Mouse (Mus musculus): Measurements from ENCODE around the gene Dnase1l3. TPM values are rescaled to one million over a fixed set of nuclear protein-coding genes. Genes with fewer than 3 reads are reported as not detected.

The Dnase1l3 gene
- total RNA-seq, 4 experiments from 2014 or later: 0.07 TPM; not detected in 3

GRCm38 (mm10) chr14:7978183-7978582, 16.2 kb downstream of the Dnase1l3 start:
- DNase-seq (ENCODE audit: low spot score in 2 of 2): no peak

DNA sequence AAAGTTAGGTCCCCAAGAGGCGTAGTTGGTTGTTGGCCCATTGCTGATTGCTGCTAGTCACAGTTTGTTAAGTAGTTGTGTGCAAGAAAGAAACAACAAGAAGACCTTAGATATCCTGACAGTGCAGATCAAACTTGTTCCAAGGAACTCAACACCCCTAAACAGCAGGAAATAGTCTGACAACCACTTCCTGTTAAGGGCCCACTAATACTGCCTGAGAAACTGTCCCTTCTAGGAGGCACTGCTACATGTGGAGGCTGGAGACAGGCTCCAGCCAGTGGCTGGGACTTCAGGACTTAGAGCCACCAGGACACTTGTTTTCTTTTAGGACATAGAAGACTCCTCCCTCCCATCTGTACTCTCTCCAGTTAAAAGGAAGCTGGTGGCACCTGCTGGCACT, 16.9 kb downstream of the Dnase1l3 start:
- no peak for DNase-seq (ENCODE audit: low spot score in 2 of 2)

DNA sequence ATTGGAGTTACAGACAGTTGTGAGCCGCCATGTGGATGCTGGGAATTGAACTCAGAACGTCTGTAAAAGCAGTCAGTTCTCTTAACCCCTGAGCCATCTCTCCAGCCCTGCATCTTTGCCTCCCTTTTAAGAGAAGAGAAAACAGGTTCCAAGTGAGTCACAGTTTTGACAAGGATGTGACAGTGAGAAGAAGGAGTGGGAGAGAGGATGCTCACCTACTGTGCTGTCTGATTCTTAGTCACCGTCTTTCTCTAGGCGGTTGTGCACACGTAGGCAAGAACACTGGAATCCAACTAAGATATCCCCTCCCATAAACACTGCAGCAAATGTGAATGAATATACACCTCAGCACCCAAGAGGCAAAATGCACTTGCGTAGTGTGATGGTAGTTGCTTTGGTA, 19.2 kb downstream of the Dnase1l3 start:
- DNase-seq (ENCODE audit: low spot score in 2 of 2): no peak

- no peak for DNase-seq (ENCODE audit: low spot score in 2 of 2)
Measured at GRCm38 (mm10) chr14:7974643-7975042, 19.7 kb downstream of the Dnase1l3 start.

GRCm38 (mm10) chr14:7971889-7972493, 22.4 kb downstream of the Dnase1l3 start:
- no peak for DNase-seq (ENCODE audit: low spot score in 2 of 2)

- peak in 1 of 2 experiments; percentile 45 for DNase-seq (ENCODE audit: low spot score in 2 of 2)
Measured at GRCm38 (mm10) chr14:7964219-7964889, 30.0 kb downstream of the Dnase1l3 start.

DNA sequence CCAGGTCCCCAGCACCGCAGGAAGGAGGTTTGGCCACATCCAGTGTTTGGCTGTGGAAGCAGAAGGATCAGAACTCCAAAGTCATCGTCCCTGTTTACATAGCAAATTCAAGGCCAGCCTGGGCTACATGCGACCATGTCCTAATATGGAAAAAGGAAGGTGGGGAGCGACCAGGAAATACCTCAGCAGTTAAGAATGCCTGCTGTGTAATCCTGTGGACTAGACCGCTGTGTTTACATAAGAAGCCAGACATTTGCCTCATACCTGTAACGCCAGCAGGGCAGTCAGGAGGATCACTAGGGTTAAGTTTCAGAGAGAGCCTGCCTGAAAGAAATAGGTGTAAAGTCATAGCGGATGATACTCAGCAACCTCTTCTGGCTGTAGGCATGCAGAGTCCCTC, 31.2 kb downstream of the Dnase1l3 start:
- no peak for DNase-seq (ENCODE audit: low spot score in 2 of 2)

DNA sequence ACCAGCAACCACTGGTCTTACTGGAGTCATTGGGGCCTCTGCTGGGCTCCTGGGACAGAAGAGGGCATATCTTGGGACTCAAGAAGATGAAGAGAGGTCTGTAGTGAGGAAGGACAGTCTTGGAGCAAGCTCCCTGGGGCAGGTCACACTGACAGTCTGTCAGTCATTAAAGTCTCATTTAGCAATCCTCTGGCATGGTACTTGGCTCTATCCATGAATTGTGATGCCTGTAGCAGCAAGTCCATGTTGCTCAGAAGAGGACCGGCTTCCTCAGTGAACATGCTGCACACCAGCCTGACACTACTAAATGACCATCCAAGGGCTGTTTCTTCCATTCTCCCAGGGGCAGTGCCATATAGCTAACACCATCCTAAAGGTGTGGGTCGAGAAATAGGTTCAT, 31.7 kb downstream of the Dnase1l3 start:
- no peak for DNase-seq (ENCODE audit: low spot score in 2 of 2)

- no peak for DNase-seq (ENCODE audit: low spot score in 2 of 2)
Measured at GRCm38 (mm10) chr14:7961714-7962113, 32.7 kb downstream of the Dnase1l3 start.

DNA sequence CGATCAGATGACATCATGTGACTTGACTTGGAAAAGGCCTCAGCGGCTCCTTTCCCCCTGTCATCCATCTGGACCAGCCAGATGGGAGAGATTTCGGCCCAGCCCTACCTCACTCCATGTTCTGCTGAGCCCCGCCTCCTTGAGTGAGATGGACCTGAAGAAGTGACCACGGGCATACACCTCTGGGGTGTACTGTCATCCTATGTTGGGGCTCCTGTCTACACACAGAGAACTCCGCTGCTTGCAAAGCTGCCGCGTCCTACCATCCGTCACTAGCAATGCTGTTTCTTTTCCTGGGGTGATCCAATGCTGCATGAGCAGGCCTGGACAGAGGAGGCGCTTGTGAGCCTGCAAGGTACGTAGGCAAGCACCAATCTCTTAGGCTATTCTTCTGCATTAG, 33.8 kb downstream of the Dnase1l3 start:
- no peak for DNase-seq (ENCODE audit: low spot score in 2 of 2)

DNA sequence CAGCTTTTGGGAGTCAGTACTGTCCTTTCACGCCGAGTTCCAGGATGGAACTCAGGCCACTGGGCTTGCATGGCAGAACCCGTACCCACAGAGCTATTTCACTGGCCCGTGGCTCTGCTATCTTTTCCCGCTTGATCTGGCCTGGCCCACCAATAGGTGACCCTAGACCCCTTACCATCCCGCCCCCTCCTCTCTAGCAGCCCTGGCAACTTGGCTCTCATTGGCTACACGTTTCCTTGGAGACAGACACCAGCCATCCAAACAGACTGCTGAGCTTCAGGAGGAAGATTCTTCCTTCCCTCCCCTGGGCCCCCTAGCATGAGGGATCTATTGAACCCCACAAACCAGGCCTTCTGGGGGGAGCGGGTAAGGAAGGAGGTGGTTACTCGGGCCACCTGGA, 37.3 kb downstream of the Dnase1l3 start, which contains the start of gene Gm45521:
Gene Gm45521, plus strand, starts transcription at position 240 of the 400 bp plus-strand sequence.
- DNase-seq (ENCODE audit: low spot score in 2 of 2): no peak

DNA sequence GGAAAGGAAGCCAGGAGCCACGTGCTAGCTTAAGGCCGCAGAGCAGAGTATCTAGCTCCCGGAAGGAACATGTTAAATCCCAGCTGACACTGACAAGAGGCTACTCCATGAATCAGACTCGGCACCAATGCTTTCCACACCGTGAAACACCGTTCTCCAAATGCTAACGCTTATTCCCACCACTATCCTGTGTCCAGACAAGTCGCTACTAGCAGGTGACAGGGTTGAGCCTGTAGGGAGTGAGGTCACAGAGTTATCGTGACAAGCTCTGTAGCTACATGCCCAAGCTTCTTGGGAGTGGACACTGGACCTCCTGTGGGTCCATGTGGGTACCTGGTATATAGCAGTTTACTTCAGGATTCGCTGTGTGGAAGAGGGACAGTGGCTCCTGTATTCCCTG, 37.9 kb downstream of the Dnase1l3 start:
- no peak for DNase-seq (ENCODE audit: low spot score in 2 of 2)

DNA sequence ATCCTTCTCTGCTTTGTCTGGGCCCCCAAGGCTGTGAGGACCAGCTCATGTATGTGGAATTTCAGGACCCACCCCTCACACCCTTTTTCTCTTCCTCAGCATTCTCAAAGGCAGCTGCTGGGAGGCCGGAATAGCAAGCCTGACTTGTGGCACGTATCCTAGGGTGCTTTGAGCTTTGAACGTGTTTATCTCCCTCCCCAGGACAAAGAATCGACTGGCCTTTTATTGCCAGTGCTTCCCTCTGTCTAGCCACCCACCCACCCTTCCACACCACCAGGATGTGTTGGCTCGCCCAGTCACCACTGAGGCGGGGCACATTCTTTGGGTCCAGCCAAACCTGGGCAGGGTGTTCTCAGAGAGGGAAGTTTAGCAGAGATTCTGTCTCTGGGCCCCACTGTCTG, 40.3 kb downstream of the Dnase1l3 start:
- no peak for DNase-seq (ENCODE audit: low spot score in 2 of 2)

DNA sequence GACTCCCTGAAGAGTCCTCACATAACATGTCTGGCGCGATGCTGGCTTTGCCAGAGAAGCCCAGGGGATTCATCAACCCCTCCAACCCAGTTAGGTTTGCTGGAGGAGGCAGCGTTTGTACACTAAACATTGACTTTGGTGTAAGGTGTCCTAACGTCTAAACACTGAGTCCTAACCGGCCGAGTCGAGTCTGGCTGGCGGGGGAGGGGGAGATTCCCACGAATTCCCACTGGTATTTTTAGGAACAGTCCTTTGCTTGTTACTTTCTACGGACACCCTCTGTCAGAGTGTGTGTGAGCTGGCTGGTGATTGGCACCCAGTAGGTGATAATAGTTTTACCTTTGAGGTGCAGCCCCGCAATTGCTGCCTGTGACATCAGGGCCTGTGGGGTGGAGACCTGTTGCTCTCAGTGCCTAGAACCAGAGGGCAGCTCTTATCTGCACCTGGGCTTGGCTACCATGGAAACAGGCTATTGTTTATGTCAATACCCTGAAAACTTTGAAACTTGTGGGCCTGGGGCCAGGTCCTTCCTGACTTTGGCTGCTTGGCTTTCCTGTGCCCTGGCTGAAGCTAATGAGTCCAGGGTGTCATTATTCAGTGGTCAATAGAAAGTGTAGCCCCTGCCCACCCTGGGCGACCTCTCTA, 41.6 kb downstream of the Dnase1l3 start:
- DNase-seq (ENCODE audit: low spot score in 2 of 2): no peak

GRCm38 (mm10) chr14:7951234-7951633, 43.1 kb downstream of the Dnase1l3 start:
- DNase-seq (ENCODE audit: low spot score in 2 of 2): no peak

DNA sequence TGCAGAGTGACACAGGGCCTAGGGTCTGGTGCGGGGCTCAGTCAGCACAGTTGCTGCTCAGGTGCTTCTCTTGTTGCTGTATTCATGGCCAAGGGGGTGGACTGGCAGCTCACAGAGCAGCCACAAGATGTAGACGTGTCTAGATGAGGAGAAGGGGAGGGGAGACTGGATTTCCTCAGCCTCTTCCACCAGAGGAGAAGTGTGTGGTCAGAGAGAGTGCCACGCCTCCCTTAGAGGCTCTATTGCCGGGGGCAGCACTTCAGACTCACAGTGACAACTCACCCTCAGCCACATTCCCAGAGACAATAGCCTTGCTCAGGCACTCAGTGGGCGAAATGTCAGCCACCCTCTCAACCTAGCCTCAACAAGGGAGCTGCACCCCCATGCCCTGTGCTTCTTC, 49.1 kb downstream of the Dnase1l3 start:
- no peak for DNase-seq (ENCODE audit: low spot score in 2 of 2)

- DNase-seq (ENCODE audit: low spot score in 2 of 2): no peak
Measured at GRCm38 (mm10) chr14:7944349-7945039, 49.9 kb downstream of the Dnase1l3 start.

GRCm38 (mm10) chr14:7943801-7944135, 50.6 kb downstream of the Dnase1l3 start:
- no peak for DNase-seq (ENCODE audit: low spot score in 2 of 2)

DNA sequence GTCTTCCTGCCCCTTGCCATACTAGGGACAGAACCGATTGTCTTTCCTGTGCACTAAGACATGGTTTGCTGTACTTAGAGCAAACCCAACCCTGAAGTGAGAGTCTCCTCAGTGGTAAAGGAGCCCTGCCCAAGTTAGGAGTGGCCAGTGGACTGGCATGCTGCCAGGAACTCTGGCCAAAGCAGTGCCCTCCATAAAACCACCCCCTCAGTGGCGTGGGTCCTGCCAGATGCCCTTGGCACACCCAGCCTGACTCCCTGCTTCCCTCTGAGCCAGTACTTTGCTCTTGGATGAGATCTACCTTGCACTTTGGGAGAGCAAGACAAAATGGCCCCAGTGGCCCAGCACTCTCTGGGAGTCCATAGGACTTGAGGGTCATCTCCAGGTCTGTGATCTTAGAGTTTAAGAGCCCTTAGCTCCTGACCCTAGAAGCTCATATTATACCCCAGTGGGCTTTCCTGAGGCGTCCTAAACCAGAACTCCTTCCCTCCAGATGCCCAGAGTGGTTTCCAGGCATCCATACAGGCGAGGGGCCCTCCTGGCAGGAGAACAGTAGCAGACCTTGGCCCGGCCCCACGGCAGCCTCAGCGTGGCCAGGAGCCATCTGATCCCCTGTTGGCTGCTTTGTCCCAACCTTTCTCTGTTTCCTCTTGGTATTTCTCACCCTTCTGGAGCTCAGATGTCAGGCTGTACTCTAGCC, 51.1 kb downstream of the Dnase1l3 start:
- DNase-seq (ENCODE audit: low spot score in 2 of 2): no peak

DNA sequence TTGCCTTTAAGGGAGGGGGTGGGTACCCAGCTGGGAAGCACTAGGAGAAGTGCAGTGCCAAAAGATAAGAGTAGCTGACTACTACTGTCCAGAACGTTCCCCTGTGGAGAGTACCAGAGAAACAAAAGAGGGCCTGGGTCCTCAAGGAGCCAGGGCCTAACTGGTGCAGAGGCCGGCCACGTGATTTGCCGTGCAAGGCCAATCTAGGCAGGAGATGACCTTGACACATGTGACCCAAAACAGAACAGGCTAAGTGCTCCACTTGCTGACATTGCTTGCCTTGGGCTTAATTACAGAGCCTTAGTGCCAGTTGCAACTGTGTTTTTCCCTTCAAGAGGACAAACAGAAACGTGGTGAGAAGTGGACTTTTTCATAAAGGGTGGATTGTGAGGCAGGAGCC, 53.0 kb downstream of the Dnase1l3 start:
- DNase-seq (ENCODE audit: low spot score in 2 of 2): no peak
